Mouse (Mus musculus): ENCODE results near the gene Arfgap2. TPM values are rescaled to one million over a fixed set of nuclear protein-coding genes. Genes with fewer than 3 reads are reported as not detected.

Arfgap2 gene
- polyA plus RNA-seq, 1 experiment from 2014 or later, result 59.6 TPM

DNA sequence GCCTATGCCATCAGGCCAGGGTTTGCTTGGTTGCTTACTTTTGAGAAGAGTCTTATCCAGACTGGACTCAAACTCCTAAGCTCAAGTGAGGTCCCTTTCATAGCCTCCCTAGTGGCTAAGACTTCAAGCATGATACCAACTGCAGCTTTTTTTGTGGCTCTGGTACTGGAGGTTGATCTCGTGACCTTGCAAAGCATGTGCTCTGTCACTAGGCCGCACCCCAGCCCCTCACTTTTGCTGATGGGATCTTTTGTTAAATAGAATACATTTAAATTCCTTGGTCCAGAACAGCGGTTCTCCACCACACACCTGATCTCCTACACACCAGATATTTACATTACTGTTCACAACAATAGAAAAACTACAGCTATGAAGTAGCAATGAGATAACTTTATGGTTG is 29.5 kb downstream of the Arfgap2 start:
- H3K27me3 ChIP-seq (ENCODE audit: control insufficient read depth, insufficient read depth, low read length), result no peaks in the 10 kb centered on the region
- 88% methylated on average over 3 of the region's 3 CpGs for WGBS

DNA sequence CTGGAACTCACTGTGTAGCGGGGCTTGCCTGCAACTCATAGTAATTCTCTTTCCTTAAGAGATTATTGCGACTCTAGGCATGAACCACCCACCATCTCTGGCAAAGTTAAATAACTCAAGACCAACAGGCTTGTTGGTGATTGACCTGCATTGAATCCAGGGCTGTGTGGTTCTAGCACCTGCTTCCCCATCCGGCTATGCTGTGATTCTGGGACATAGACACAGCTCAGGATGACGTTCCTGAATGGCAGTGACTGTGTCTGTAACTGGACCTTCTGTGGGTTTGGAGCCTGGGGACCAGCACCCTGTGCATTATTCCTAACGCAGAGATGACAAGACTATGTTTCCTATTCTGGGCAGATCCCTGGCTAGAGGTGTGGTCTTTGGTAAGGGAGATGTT is 31.1 kb downstream of the Arfgap2 start:
- Histone ChIP-seq H3K4me2 (replicated peaks) (no peak overlapping the region), H3K27ac (no peak overlapping the region), H3K4me3 (replicated peaks; ENCODE audit: low read length) (no peak overlapping the region), H3K9ac (no peak overlapping the region), H3K36me3 (replicated peaks; ENCODE audit: control insufficient read depth, insufficient read depth) (no peaks in the 10 kb centered on the region), H3K4me1 (replicated peaks; ENCODE audit: control insufficient read depth, insufficient read depth, low read length) (no peaks in the 10 kb centered on the region), H3K27me3 (ENCODE audit: control insufficient read depth, insufficient read depth, low read length) (no peaks in the 10 kb centered on the region), H3K9me3 (ENCODE audit: control insufficient read depth, low read length) (no peaks in the 10 kb centered on the region)
- ATAC-seq (ENCODE audit: low FRiP score), result no peak
- 91% methylated on average over 5 of the region's 5 CpGs for WGBS
- DNase-seq (ENCODE audit: low spot score), result no peak

More for the DNA sequence above, 29.5 kb downstream of the Arfgap2 start:
- ATAC-seq (ENCODE audit: low FRiP score) (no peak), DNase-seq (ENCODE audit: low spot score) (no peak)
- no peak overlapping the region for H3K4me2 ChIP-seq (replicated peaks)
- no peak overlapping the region for H3K27ac ChIP-seq
- no peaks in the 10 kb centered on the region for H3K36me3 ChIP-seq (replicated peaks; ENCODE audit: control insufficient read depth, insufficient read depth)
- no peaks in the 10 kb centered on the region for H3K4me1 ChIP-seq (replicated peaks; ENCODE audit: control insufficient read depth, insufficient read depth, low read length)
- no peak overlapping the region for H3K9ac ChIP-seq
- no peak overlapping the region for H3K4me3 ChIP-seq (replicated peaks; ENCODE audit: low read length)
- H3K9me3 ChIP-seq (ENCODE audit: control insufficient read depth, low read length), result no peaks in the 10 kb centered on the region

DNA sequence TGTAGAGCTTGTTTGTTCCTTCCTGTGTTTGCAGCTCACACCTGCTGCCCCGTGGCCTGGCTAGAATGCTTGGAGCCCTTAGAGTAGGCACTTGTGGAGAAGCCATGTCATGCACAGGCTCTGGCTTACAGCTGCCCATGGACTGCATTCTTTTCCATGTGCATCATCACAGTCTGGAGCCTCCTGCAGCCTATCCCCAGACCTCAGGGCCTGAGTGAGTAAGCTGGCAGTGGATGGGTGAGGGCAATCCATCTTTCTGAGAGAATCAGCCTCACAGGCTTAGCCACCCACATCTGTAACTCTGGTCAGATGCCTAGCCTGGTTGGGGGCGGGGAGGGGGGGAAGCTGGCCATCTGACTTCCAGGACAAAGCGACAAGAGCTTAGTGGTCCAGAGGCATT is 34.4 kb downstream of the Arfgap2 start:
- Histone ChIP-seq H3K4me2 (replicated peaks) (no peak overlapping the region), H3K36me3 (replicated peaks; ENCODE audit: control insufficient read depth, insufficient read depth) (0 out of 2 replicates have a peak, but pooled peaks cover 5% of the 10 kb centered on the region), H3K4me3 (replicated peaks; ENCODE audit: low read length) (no peak overlapping the region), H3K27ac (no peak overlapping the region), H3K9me3 (ENCODE audit: control insufficient read depth, low read length) (no peaks in the 10 kb centered on the region), H3K27me3 (ENCODE audit: control insufficient read depth, insufficient read depth, low read length) (no peaks in the 10 kb centered on the region), H3K9ac (no peak overlapping the region), H3K4me1 (replicated peaks; ENCODE audit: control insufficient read depth, insufficient read depth, low read length) (no peaks in the 10 kb centered on the region)
- 76% methylated on average over 3 of the region's 3 CpGs for WGBS
- ATAC-seq (ENCODE audit: low FRiP score) (no peak), DNase-seq (ENCODE audit: low spot score) (no peak)

DNA sequence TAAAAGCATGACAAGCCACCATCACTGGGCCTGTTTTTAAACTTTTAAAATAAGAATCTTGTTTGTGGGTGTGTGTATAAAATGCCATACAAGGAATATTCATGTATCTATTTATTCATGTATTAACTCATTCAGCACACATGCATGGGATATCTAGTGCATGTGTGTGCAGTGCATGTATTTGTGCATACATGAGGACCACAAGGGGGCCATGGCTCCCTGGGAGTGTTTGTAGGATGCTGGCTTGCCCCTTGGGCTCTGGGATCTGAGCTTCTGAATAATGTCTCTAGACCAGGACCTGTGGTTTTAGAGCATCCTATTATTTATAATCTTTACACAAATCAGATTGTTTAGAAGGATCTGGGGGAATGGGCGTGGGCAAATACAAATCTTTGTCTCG is 36.0 kb downstream of the Arfgap2 start:
- 95% methylated on average over 2 of the region's 2 CpGs for WGBS
- no peak overlapping the region for H3K9ac ChIP-seq
- ATAC-seq (ENCODE audit: low FRiP score) (no peak), DNase-seq (ENCODE audit: low spot score) (no peak)
- H3K36me3 ChIP-seq (replicated peaks; ENCODE audit: control insufficient read depth, insufficient read depth), result 0 out of 2 replicates have a peak, but pooled peaks cover 5% of the 10 kb centered on the region
- no peak overlapping the region for H3K4me2 ChIP-seq (replicated peaks)
- no peak overlapping the region for H3K27ac ChIP-seq
- no peaks in the 10 kb centered on the region for H3K27me3 ChIP-seq (ENCODE audit: control insufficient read depth, insufficient read depth, low read length)
- H3K9me3 ChIP-seq (ENCODE audit: control insufficient read depth, low read length), result no peaks in the 10 kb centered on the region
- no peaks in the 10 kb centered on the region for H3K4me1 ChIP-seq (replicated peaks; ENCODE audit: control insufficient read depth, insufficient read depth, low read length)
- no peak overlapping the region for H3K4me3 ChIP-seq (replicated peaks; ENCODE audit: low read length)

DNA sequence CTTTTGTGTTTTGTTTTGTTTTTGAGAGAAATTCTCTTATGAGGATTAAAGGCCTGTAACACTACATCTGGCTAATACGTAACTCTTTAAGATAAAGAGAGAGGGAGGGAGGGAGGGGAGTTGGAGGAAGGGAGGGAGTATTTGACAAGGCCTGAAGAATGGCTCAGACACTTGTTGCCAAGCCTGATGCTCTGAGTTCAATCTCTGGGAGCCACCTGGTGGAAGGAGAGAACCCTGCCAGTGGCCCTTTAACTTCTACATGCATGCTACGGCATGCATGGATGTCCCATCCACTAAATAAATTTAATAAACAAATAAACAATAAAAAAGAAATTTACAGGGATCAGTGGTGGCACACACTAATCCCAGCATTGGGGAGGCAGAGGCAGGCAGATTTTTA is 37.1 kb downstream of the Arfgap2 start:
- 92% methylated on average over 2 of the region's 2 CpGs for WGBS
- DNase-seq (ENCODE audit: low spot score) (no peak), ATAC-seq (ENCODE audit: low FRiP score) (no peak)
- Histone ChIP-seq H3K4me2 (replicated peaks) (no peak overlapping the region), H3K9me3 (ENCODE audit: control insufficient read depth, low read length) (no peaks in the 10 kb centered on the region), H3K9ac (no peak overlapping the region), H3K27ac (no peak overlapping the region), H3K27me3 (ENCODE audit: control insufficient read depth, insufficient read depth, low read length) (no peaks in the 10 kb centered on the region), H3K4me1 (replicated peaks; ENCODE audit: control insufficient read depth, insufficient read depth, low read length) (no peaks in the 10 kb centered on the region), H3K4me3 (replicated peaks; ENCODE audit: low read length) (no peak overlapping the region), H3K36me3 (replicated peaks; ENCODE audit: control insufficient read depth, insufficient read depth) (0 out of 2 replicates have a peak, but pooled peaks cover 5% of the 10 kb centered on the region)

DNA sequence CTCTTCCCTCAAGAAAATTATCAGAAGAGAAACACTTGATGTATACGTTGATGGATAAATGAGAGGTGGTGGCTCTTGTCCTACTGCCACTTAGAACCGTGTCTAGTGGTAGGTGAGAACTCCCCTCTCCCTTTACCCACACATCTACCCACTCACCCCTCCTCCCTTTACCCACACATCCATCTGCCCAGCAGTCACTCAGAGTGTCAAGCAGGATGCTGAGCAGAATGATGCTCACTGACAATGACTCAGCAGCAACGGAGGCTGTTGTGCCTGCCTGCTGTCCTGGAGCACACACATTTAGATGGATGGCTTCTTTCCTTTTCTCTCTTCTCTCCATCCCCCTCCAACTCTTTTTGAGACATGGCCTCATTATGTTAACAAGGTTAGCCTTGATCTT is 38.1 kb downstream of the Arfgap2 start:
- no peak for DNase-seq (ENCODE audit: low spot score)
- H3K4me3 ChIP-seq (replicated peaks; ENCODE audit: low read length), result no peak overlapping the region
- H3K27ac ChIP-seq, result no peak overlapping the region
- H3K36me3 ChIP-seq (replicated peaks; ENCODE audit: control insufficient read depth, insufficient read depth), result 0 out of 2 replicates have a peak, but pooled peaks cover 5% of the 10 kb centered on the region
- H3K9ac ChIP-seq, result no peak overlapping the region
- H3K4me1 ChIP-seq (replicated peaks; ENCODE audit: control insufficient read depth, insufficient read depth, low read length), result no peaks in the 10 kb centered on the region
- 72% methylated on average over 3 of the region's 3 CpGs for WGBS
- no peak for ATAC-seq (ENCODE audit: low FRiP score)
- H3K27me3 ChIP-seq (ENCODE audit: control insufficient read depth, insufficient read depth, low read length), result no peaks in the 10 kb centered on the region
- H3K9me3 ChIP-seq (ENCODE audit: control insufficient read depth, low read length), result no peaks in the 10 kb centered on the region
- H3K4me2 ChIP-seq (replicated peaks), result no peak overlapping the region

DNA sequence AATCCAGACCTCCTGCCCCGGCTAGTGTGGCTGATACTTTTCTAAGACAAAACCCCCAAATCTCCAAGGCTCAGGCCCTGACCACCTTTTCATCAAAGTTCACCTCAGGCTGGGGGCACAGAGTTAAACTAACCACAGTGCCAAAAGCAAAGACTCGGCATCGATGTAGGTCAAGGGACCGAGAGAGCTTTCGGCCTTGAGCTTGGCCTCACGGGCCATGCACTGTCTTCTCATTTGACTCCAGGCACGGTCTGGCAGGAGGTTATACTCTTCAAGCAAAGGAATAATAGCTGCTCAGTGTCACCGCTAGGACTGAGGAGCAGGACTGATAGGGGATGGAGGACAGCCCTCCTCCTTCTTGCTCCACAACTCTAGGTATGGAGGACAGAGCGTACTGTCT is 41.2 kb downstream of the Arfgap2 start:
- Histone ChIP-seq H3K27ac (no peak overlapping the region), H3K9me3 (ENCODE audit: control insufficient read depth, low read length) (no peaks in the 10 kb centered on the region), H3K4me2 (replicated peaks) (no peak overlapping the region), H3K4me1 (replicated peaks; ENCODE audit: control insufficient read depth, insufficient read depth, low read length) (no peaks in the 10 kb centered on the region), H3K4me3 (replicated peaks; ENCODE audit: low read length) (no peak overlapping the region), H3K9ac (no peak overlapping the region), H3K36me3 (replicated peaks; ENCODE audit: control insufficient read depth, insufficient read depth) (0 out of 2 replicates have a peak, but pooled peaks cover 5% of the 10 kb centered on the region), H3K27me3 (ENCODE audit: control insufficient read depth, insufficient read depth, low read length) (no peaks in the 10 kb centered on the region)
- ATAC-seq (ENCODE audit: low FRiP score), result no peak
- DNase-seq (ENCODE audit: low spot score), result no peak
- WGBS, result 95% methylated on average over 9 of the region's 9 CpGs

DNA sequence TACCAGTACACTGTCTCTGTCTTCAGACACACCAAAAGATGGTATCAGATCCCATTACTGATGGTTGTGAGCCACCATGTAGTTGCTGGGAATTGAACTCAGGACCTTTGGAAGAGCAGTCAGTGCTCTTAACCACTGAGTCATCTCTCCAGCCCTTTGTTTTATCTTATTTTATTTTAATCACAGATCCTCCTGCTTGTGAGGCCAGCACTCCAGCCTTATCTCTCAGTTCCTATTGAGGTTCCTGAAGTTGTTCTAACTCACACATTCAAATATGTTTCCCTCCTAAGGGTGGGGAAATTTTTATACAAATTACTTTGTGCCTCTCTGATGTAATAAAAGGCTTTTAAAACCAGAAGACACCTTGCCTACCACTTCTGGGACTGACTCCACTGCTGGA is 41.8 kb downstream of the Arfgap2 start:
- 0 out of 2 replicates have a peak, but pooled peaks cover 5% of the 10 kb centered on the region for H3K36me3 ChIP-seq (replicated peaks; ENCODE audit: control insufficient read depth, insufficient read depth)
- no peaks in the 10 kb centered on the region for H3K4me1 ChIP-seq (replicated peaks; ENCODE audit: control insufficient read depth, insufficient read depth, low read length)
- no peak overlapping the region for H3K27ac ChIP-seq
- H3K4me3 ChIP-seq (replicated peaks; ENCODE audit: low read length), result no peak overlapping the region
- ATAC-seq (ENCODE audit: low FRiP score) (no peak), DNase-seq (ENCODE audit: low spot score) (no peak)
- no peaks in the 10 kb centered on the region for H3K9me3 ChIP-seq (ENCODE audit: control insufficient read depth, low read length)
- H3K27me3 ChIP-seq (ENCODE audit: control insufficient read depth, insufficient read depth, low read length), result no peaks in the 10 kb centered on the region
- no peak overlapping the region for H3K9ac ChIP-seq
- no peak overlapping the region for H3K4me2 ChIP-seq (replicated peaks)

DNA sequence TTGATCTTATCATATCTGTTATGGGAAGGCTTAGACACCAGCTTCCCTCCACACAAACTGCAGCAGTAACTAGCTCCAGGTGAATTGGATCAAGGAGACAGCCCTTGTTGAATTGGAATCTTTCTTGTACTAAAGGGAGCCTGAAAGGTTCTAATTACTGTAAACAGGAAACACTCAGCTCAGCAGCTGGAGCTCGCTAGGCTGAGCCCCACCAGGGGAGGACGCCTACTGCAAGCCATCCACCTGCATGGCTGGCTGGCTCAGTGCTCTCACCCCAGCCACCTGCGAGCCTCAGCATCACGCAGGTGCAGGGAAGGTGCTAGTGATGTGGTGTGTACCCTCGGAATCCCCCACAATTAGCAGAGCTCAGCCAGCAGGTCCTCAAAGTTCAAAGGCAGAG is 43.9 kb downstream of the Arfgap2 start:
- H3K36me3 ChIP-seq (replicated peaks; ENCODE audit: control insufficient read depth, insufficient read depth), result 0 out of 2 replicates have a peak, but pooled peaks cover 1% of the 10 kb centered on the region
- no peak overlapping the region for H3K4me2 ChIP-seq (replicated peaks)
- 65% methylated on average over 5 of the region's 5 CpGs for whole genome bisulfite sequencing
- no peak overlapping the region for H3K4me3 ChIP-seq (replicated peaks; ENCODE audit: low read length)
- ATAC-seq (ENCODE audit: low FRiP score), result no peak
- no peak for DNase-seq (ENCODE audit: low spot score)
- peaks cover 6% of the 10 kb centered on the region for H3K4me1 ChIP-seq (replicated peaks; ENCODE audit: control insufficient read depth, insufficient read depth, low read length)
- no peaks in the 10 kb centered on the region for H3K9me3 ChIP-seq (ENCODE audit: control insufficient read depth, low read length)
- no peak overlapping the region for H3K9ac ChIP-seq
- no peak overlapping the region for H3K27ac ChIP-seq
- H3K27me3 ChIP-seq (ENCODE audit: control insufficient read depth, insufficient read depth, low read length), result no peaks in the 10 kb centered on the region

DNA sequence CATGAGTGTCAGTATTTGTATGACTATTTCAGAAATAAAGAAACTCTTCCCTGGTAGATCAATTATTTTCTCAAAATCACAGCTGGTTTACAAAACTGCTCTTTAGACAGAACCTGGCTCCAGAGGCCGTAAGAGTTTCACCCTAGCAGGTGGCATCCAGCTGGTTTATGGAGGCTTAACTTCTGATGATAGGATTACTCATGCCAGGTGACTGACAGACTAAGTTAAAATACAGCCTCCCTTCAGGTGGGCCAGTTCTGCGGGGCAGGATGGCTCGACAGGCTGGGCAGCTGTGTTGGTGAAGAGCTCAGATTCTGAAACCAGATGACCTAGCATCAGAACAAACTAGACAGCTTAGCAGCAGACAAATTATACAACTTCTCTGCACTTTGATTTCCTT is 44.8 kb downstream of the Arfgap2 start:
- Histone ChIP-seq H3K36me3 (replicated peaks; ENCODE audit: control insufficient read depth, insufficient read depth) (no peaks in the 10 kb centered on the region), H3K4me1 (replicated peaks; ENCODE audit: control insufficient read depth, insufficient read depth, low read length) (peaks cover 6% of the 10 kb centered on the region), H3K9ac (no peak overlapping the region), H3K27ac (no peak overlapping the region), H3K27me3 (ENCODE audit: control insufficient read depth, insufficient read depth, low read length) (no peaks in the 10 kb centered on the region), H3K4me3 (replicated peaks; ENCODE audit: low read length) (no peak overlapping the region), H3K4me2 (replicated peaks) (no peak overlapping the region), H3K9me3 (ENCODE audit: control insufficient read depth, low read length) (no peaks in the 10 kb centered on the region)
- 80% methylated on average over 3 of the region's 3 CpGs for WGBS
- no peak for DNase-seq (ENCODE audit: low spot score)
- no peak for ATAC-seq (ENCODE audit: low FRiP score)
